Mouse (Mus musculus): Measurements from ENCODE around the gene 4430402I18Rik. TPM values are rescaled to one million over a fixed set of nuclear protein-coding genes. Genes with fewer than 3 reads are reported as not detected.

Gene 4430402I18Rik
- total and polyA plus RNA-seq, 3 experiments = 0.14 to 0.51 (median 0.15) TPM

DNA sequence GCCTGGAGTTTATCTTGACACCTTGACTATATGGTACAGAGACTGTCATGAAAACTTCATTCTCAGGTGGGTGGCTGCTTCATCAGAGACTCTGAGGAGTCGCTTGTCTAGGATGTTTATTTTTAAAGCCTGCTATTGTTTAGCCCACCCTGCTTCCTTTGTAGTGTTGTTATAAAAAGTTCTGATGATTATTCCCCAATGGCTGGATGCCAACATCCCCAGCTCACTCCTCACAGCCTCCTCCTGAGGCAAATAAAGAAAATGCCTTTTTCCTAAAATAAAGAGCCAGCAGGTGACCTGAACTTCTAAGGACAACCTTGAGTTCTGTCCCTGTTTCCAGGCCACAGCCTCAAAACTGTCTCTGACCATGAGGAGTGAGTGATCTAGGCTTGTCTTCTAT, 79.1 kb downstream of the 4430402I18Rik start:
- dilution Hi-C loops (cut with MboI; ENCODE audit: extremely low pct_ligation_motif_present, extremely low pct_unique_long_range_greater_than_20kb, low sequenced_read_pairs) = no loop called here
- H3K79me2 ChIP-seq (replicated peaks; ENCODE audit: control insufficient read depth, extremely low read depth, insufficient read depth, poor library complexity, severe bottlenecking) = no peaks in the 10 kb centered on the region
- DNase-seq (ENCODE audit: extremely low read depth) = no peak
- TF ChIP-seq SIN3A (IDR thresholded peaks at IDR 0.05; ENCODE audit: low read length) = no peak
- TF ChIP-seq CTCF (conservative IDR thresholded peaks at IDR 0.05 in 1 of 2, IDR thresholded peaks at IDR 0.05 in 1 of 2; ENCODE audit: low read depth in 2 of 2, low read length in 2 of 2) = no peak
- TF ChIP-seq POLR2AphosphoS2 (IDR thresholded peaks at IDR 0.05; ENCODE audit: low read depth, low read length) = no peak
- TF ChIP-seq GABPA (IDR thresholded peaks at IDR 0.05; ENCODE audit: insufficient replicate concordance, low read depth, low read length) = no peak
- TF ChIP-seq TCF12 (IDR thresholded peaks at IDR 0.05; ENCODE audit: low read depth, low read length) = no peak
- no peak for TF ChIP-seq BHLHE40 (IDR thresholded peaks at IDR 0.05; ENCODE audit: low read depth, low read length)
- no peaks in the 10 kb centered on the region for H3K9me3 ChIP-seq (replicated peaks; ENCODE audit: low read length)
- H3K9ac ChIP-seq (ENCODE audit: insufficient read depth, low read depth) = no peak overlapping the region
- no peaks in the 10 kb centered on the region; a peak in 1 of 4 replicates for H3K4me1 ChIP-seq (ENCODE audit: control insufficient read depth in 1 of 2, insufficient read depth in 2 of 2)
- in situ Hi-C loops (cut with MboI; ENCODE audit: low pct_ligation_motif_present, low pct_unique_long_range_greater_than_20kb, low sequenced_read_pairs) = no loop called here
- H3K4me2 ChIP-seq (ENCODE audit: insufficient read depth, low read depth, poor library complexity, severe bottlenecking) = no peak overlapping the region
- no peaks in the 10 kb centered on the region for H3K36me3 ChIP-seq (replicated peaks in 1 of 2; ENCODE audit: control insufficient read depth in 1 of 2, insufficient read depth in 1 of 2, low read length in 1 of 2)
- no peak overlapping the region for H3K4me3 ChIP-seq (replicated peaks in 1 of 3; ENCODE audit: low read depth in 2 of 3, low read length in 2 of 3, poor library complexity in 1 of 3)
- H3K27me3 ChIP-seq (replicated peaks) = no peaks in the 10 kb centered on the region
- H3K27ac ChIP-seq (ENCODE audit: insufficient read depth, low read depth) = no peak overlapping the region

GRCm38 (mm10) chr19:28883126-28883525, 84.5 kb downstream of the 4430402I18Rik start:
- no peak overlapping the region for H3K4me3 ChIP-seq (replicated peaks in 1 of 3; ENCODE audit: low read depth in 2 of 3, low read length in 2 of 3, poor library complexity in 1 of 3)
- H3K27me3 ChIP-seq (replicated peaks) = no peaks in the 10 kb centered on the region
- no peaks in the 10 kb centered on the region for H3K79me2 ChIP-seq (replicated peaks; ENCODE audit: control insufficient read depth, extremely low read depth, insufficient read depth, poor library complexity, severe bottlenecking)
- no peaks in the 10 kb centered on the region for H3K4me1 ChIP-seq (ENCODE audit: control insufficient read depth in 1 of 2, insufficient read depth in 2 of 2)
- peak; percentile 40 for DNase-seq (ENCODE audit: extremely low read depth)
- H3K36me3 ChIP-seq (replicated peaks in 1 of 2; ENCODE audit: control insufficient read depth in 1 of 2, insufficient read depth in 1 of 2, low read length in 1 of 2) = no peaks in the 10 kb centered on the region
- no peaks in the 10 kb centered on the region for H3K9me3 ChIP-seq (replicated peaks; ENCODE audit: low read length)
- H3K27ac ChIP-seq (ENCODE audit: insufficient read depth, low read depth) = no peak overlapping the region
- TF ChIP-seq MEF2A (IDR thresholded peaks at IDR 0.05; ENCODE audit: borderline replicate concordance, low read depth, low read length) = no peak
- TF ChIP-seq RAD21 (IDR thresholded peaks at IDR 0.05; ENCODE audit: low read depth, low read length) = peak; percentile 66
- TF ChIP-seq NELFE (IDR thresholded peaks at IDR 0.05; ENCODE audit: low read depth, low read length) = no peak
- TF ChIP-seq MAZ (IDR thresholded peaks at IDR 0.05; ENCODE audit: low read depth, low read length) = no peak
- no peak for TF ChIP-seq TCF12 (IDR thresholded peaks at IDR 0.05; ENCODE audit: low read depth, low read length)
- no peak for TF ChIP-seq TBP (conservative IDR thresholded peaks at IDR 0.05; ENCODE audit: low read depth, low read length)
- TF ChIP-seq CTCF (conservative IDR thresholded peaks at IDR 0.05 in 1 of 2, IDR thresholded peaks at IDR 0.05 in 1 of 2; ENCODE audit: low read depth in 2 of 2, low read length in 2 of 2) = peak; percentile 67 to 79
- TF ChIP-seq SMC3 (IDR thresholded peaks at IDR 0.05; ENCODE audit: low read depth, low read length) = peak; percentile 81
- no peak for TF ChIP-seq ETS1 (conservative IDR thresholded peaks at IDR 0.05; ENCODE audit: low read depth, low read length)
- no peak for TF ChIP-seq JUND (conservative IDR thresholded peaks at IDR 0.05; ENCODE audit: low read depth, low read length)
- dilution Hi-C loops (cut with MboI; ENCODE audit: extremely low pct_ligation_motif_present, extremely low pct_unique_long_range_greater_than_20kb, low sequenced_read_pairs) = no loop called here
- no peak overlapping the region for H3K9ac ChIP-seq (ENCODE audit: insufficient read depth, low read depth)
- in situ Hi-C loops (cut with MboI; ENCODE audit: low pct_ligation_motif_present, low pct_unique_long_range_greater_than_20kb, low sequenced_read_pairs) = no loop called here
- H3K4me2 ChIP-seq (ENCODE audit: insufficient read depth, low read depth, poor library complexity, severe bottlenecking) = no peak overlapping the region

- DNase-seq (ENCODE audit: extremely low read depth) = no peak
- no peaks in the 10 kb centered on the region for H3K4me1 ChIP-seq (ENCODE audit: control insufficient read depth in 1 of 2, insufficient read depth in 2 of 2)
- H3K79me2 ChIP-seq (replicated peaks; ENCODE audit: control insufficient read depth, extremely low read depth, insufficient read depth, poor library complexity, severe bottlenecking) = no peaks in the 10 kb centered on the region
- no peaks in the 10 kb centered on the region for H3K27me3 ChIP-seq (replicated peaks)
- H3K4me3 ChIP-seq (replicated peaks in 1 of 3; ENCODE audit: low read depth in 2 of 3, low read length in 2 of 3, poor library complexity in 1 of 3) = no peak overlapping the region
- H3K36me3 ChIP-seq (replicated peaks in 1 of 2; ENCODE audit: control insufficient read depth in 1 of 2, insufficient read depth in 1 of 2, low read length in 1 of 2) = no peaks in the 10 kb centered on the region
- H3K9me3 ChIP-seq (replicated peaks; ENCODE audit: low read length) = no peaks in the 10 kb centered on the region
- no peak overlapping the region for H3K9ac ChIP-seq (ENCODE audit: insufficient read depth, low read depth)
- in situ Hi-C loops (cut with MboI; ENCODE audit: low pct_ligation_motif_present, low pct_unique_long_range_greater_than_20kb, low sequenced_read_pairs) (no loop called here), dilution Hi-C loops (cut with MboI; ENCODE audit: extremely low pct_ligation_motif_present, extremely low pct_unique_long_range_greater_than_20kb, low sequenced_read_pairs) (no loop called here)
- TF ChIP-seq IRF4 (IDR thresholded peaks at IDR 0.05; ENCODE audit: low read depth, low read length) = no peak
- no peak for TF ChIP-seq MEF2A (IDR thresholded peaks at IDR 0.05; ENCODE audit: borderline replicate concordance, low read depth, low read length)
- no peak for TF ChIP-seq RAD21 (IDR thresholded peaks at IDR 0.05; ENCODE audit: low read depth, low read length)
- TF ChIP-seq E2F4 (IDR thresholded peaks at IDR 0.05; ENCODE audit: insufficient replicate concordance, low read depth, low read length) = no peak
- no peak for TF ChIP-seq RCOR1 (conservative IDR thresholded peaks at IDR 0.05; ENCODE audit: low read depth, low read length)
- TF ChIP-seq USF1 (IDR thresholded peaks at IDR 0.05; ENCODE audit: low read depth, low read length) = no peak
- TF ChIP-seq CHD1 (IDR thresholded peaks at IDR 0.05; ENCODE audit: low read depth, low read length) = no peak
- no peak for TF ChIP-seq HCFC1 (IDR thresholded peaks at IDR 0.05; ENCODE audit: low read depth, low read length)
- no peak for TF ChIP-seq PAX5 (IDR thresholded peaks at IDR 0.05; ENCODE audit: low read length)
- no peak for TF ChIP-seq ETS1 (conservative IDR thresholded peaks at IDR 0.05; ENCODE audit: low read depth, low read length)
- TF ChIP-seq MAZ (IDR thresholded peaks at IDR 0.05; ENCODE audit: low read depth, low read length) = no peak
- H3K4me2 ChIP-seq (ENCODE audit: insufficient read depth, low read depth, poor library complexity, severe bottlenecking) = no peak overlapping the region
- no peak overlapping the region for H3K27ac ChIP-seq (ENCODE audit: insufficient read depth, low read depth)
Observed at GRCm38 (mm10) chr19:28879476-28879875, 88.1 kb downstream of the 4430402I18Rik start.
